Mouse (Mus musculus): ENCODE data around the gene Crabp2. TPM values are rescaled to one million over a fixed set of nuclear protein-coding genes. Genes with fewer than 3 reads are reported as not detected.
A peak's percentile ranks its signal among the peaks of the same experiment; 100 is the strongest.
"Not testable (repeated sequence)": the region's sequence is repeated elsewhere in the genome, so short reads cannot be mapped to it uniquely, and the experiment has no call there.

Gene Crabp2
- polyA plus RNA-seq (2015; fragmentation: Nextera tagmentation; extraction: Ambion mirVana), result 18.9 and 19.4 TPM in 2 replicates

- Histone ChIP-seq H3K9ac (replicated peaks; ENCODE audit: low read depth, low read length) (peak within 1 kb of the TSS; percentile 49), H3K27ac (ENCODE audit: low read length) (no peak within 1 kb of the TSS), H3K4me2 (ENCODE audit: low read length) (peak within 1 kb of the TSS; percentile 71), H3K4me1 (replicated peaks; ENCODE audit: control insufficient read depth, insufficient read depth, low read length) (peaks cover 38% of the 10 kb centered on the region), H3K27me3 (replicated peaks; ENCODE audit: control insufficient read depth, insufficient read depth, low read length) (no peaks in the 10 kb centered on the region; the same call in 1 of the 2 replicates), H3K36me3 (ENCODE audit: control insufficient read depth, insufficient read depth) (no peaks in the 10 kb centered on the region), H3K4me3 (replicated peaks; ENCODE audit: low read length) (peak within 1 kb of the TSS; percentile 38), H3K9me3 (ENCODE audit: control insufficient read depth, low read length) (no peaks in the 10 kb centered on the region)
- 2% methylated on average over 35 of the region's 35 CpGs for WGBS
- no peak for ATAC-seq
Measured at GRCm38 (mm10) chr3:87948378-87949265, at the start of gene Crabp2. Crabp2 (plus strand) TSS chr3:87948666.

- 63% methylated on average over 3 of the region's 3 CpGs for WGBS
- Histone ChIP-seq H3K27ac (ENCODE audit: low read length) (no peak overlapping the region), H3K27me3 (replicated peaks; ENCODE audit: control insufficient read depth, insufficient read depth, low read length) (no peaks in the 10 kb centered on the region), H3K4me2 (ENCODE audit: low read length) (no peak overlapping the region), H3K36me3 (ENCODE audit: control insufficient read depth, insufficient read depth) (no peaks in the 10 kb centered on the region), H3K4me1 (replicated peaks; ENCODE audit: control insufficient read depth, insufficient read depth, low read length) (no peaks in the 10 kb centered on the region), H3K4me3 (replicated peaks; ENCODE audit: low read length) (no peak overlapping the region), H3K9me3 (ENCODE audit: control insufficient read depth, low read length) (no peaks in the 10 kb centered on the region), H3K9ac (replicated peaks; ENCODE audit: low read depth, low read length) (no peak overlapping the region)
- ATAC-seq, result no peak
Measured at GRCm38 (mm10) chr3:87899266-87899665, 49.2 kb upstream of the Crabp2 start.

DNA sequence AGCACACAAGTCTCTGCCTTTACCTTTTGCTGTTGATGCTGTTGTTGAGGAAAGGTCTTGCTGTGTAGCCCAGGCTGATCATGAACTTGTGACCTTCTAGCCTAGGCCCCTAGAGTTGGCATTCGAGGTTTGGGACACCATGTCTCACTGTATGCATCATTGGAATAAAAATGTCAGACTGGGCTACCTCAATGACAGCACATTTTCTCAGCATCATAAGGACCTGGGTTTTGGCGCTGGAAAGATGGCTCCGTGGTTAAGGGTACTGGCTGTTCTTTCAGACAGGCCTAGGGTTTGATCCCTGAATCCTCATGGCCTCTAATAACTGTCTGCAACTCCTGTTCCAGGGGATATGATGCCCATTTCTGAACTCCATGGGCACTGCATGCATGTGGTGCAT is 48.7 kb upstream of the Crabp2 start:
- Histone ChIP-seq H3K4me1 (replicated peaks; ENCODE audit: control insufficient read depth, insufficient read depth, low read length) (no peaks in the 10 kb centered on the region), H3K4me3 (replicated peaks; ENCODE audit: low read length) (no peak overlapping the region), H3K4me2 (ENCODE audit: low read length) (no peak overlapping the region), H3K27ac (ENCODE audit: low read length) (no peak overlapping the region), H3K9me3 (ENCODE audit: control insufficient read depth, low read length) (no peaks in the 10 kb centered on the region), H3K27me3 (replicated peaks; ENCODE audit: control insufficient read depth, insufficient read depth, low read length) (no peaks in the 10 kb centered on the region), H3K9ac (replicated peaks; ENCODE audit: low read depth, low read length) (no peak overlapping the region), H3K36me3 (ENCODE audit: control insufficient read depth, insufficient read depth) (no peaks in the 10 kb centered on the region)
- no peak for ATAC-seq
- 75% methylated on average over 3 of the region's 3 CpGs for WGBS

DNA sequence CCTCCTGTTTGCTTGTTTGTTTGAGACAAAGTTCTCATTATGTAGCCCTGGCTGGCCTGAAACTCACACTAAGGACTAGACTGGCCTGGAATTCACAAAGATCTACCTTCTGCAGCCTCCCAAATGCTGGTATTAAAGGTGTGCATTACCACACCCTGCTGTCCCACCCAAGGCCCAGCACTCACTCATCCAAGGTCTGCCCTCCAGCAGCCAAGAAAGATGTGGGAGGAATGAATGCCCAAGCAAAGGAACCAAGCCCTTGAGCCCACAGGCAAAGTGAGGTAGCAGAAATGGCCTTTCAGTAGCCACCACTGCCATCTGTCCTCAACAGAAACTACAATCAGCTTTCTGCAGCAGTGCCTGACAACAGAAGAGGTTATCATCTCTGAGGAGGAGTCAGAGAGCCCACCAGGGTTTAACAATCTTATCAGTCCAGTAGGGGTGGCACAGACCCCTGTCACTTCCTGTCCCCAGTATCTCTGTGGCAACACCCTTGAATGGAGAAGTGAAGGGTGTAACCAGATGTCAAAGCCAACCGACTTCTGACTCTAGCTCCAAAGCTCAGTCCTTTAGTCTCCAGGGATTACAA is 47.3 kb upstream of the Crabp2 start:
- no peak overlapping the region for H3K4me3 ChIP-seq (replicated peaks; ENCODE audit: low read length)
- no peak for ATAC-seq
- H3K36me3 ChIP-seq (ENCODE audit: control insufficient read depth, insufficient read depth), result no peaks in the 10 kb centered on the region
- H3K27me3 ChIP-seq (replicated peaks; ENCODE audit: control insufficient read depth, insufficient read depth, low read length), result no peaks in the 10 kb centered on the region
- H3K4me1 ChIP-seq (replicated peaks; ENCODE audit: control insufficient read depth, insufficient read depth, low read length), result no peaks in the 10 kb centered on the region
- no peak overlapping the region for H3K4me2 ChIP-seq (ENCODE audit: low read length)
- no peak overlapping the region for H3K27ac ChIP-seq (ENCODE audit: low read length)
- H3K9ac ChIP-seq (replicated peaks; ENCODE audit: low read depth, low read length), result no peak overlapping the region
- H3K9me3 ChIP-seq (ENCODE audit: control insufficient read depth, low read length), result no peaks in the 10 kb centered on the region
- 73% methylated on average over 1 of the region's 1 CpGs for WGBS

- H3K4me2 ChIP-seq (ENCODE audit: low read length); H3K27ac ChIP-seq (ENCODE audit: low read length); H3K4me1 ChIP-seq (replicated peaks; ENCODE audit: control insufficient read depth, insufficient read depth, low read length); H3K9me3 ChIP-seq (ENCODE audit: control insufficient read depth, low read length); ATAC-seq; H3K27me3 ChIP-seq (replicated peaks; ENCODE audit: control insufficient read depth, insufficient read depth, low read length); H3K4me3 ChIP-seq (replicated peaks; ENCODE audit: low read length); H3K9ac ChIP-seq (replicated peaks; ENCODE audit: low read depth, low read length); H3K36me3 ChIP-seq (ENCODE audit: control insufficient read depth, insufficient read depth): not testable (repeated sequence)
- WGBS, result 97% methylated on average over 5 of the region's 6 CpGs
Measured at GRCm38 (mm10) chr3:87901959-87902358, 46.5 kb upstream of the Crabp2 start.

DNA sequence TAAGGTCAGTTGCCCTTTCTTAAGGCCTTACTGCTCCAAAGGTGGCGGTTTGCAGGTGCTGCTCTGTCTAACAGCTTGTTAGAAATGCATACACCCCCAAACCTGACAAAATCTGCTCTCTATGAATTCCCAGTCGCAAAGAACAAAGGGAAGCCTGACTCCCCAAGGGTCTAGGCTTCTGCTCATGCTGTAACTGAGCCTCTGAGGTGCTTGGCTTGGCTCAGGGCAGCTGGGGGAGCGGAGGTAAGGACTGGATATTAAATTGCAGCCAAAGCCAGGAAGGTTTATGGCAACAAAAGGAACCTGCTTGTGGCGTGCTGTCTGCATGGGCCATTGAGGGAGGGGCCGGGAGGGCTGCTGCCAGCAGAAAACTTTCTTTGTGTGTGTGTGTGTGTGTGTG is 44.6 kb upstream of the Crabp2 start:
- no peak overlapping the region for H3K9ac ChIP-seq (replicated peaks; ENCODE audit: low read depth, low read length)
- H3K4me3 ChIP-seq (replicated peaks; ENCODE audit: low read length), result no peak overlapping the region
- WGBS, result 43% methylated on average over 5 of the region's 5 CpGs
- no peak overlapping the region for H3K4me2 ChIP-seq (ENCODE audit: low read length)
- no peak for ATAC-seq
- no peaks in the 10 kb centered on the region for H3K9me3 ChIP-seq (ENCODE audit: control insufficient read depth, low read length)
- H3K4me1 ChIP-seq (replicated peaks; ENCODE audit: control insufficient read depth, insufficient read depth, low read length), result peaks cover 17% of the 10 kb centered on the region
- no peaks in the 10 kb centered on the region for H3K36me3 ChIP-seq (ENCODE audit: control insufficient read depth, insufficient read depth)
- H3K27ac ChIP-seq (ENCODE audit: low read length), result no peak overlapping the region
- H3K27me3 ChIP-seq (replicated peaks; ENCODE audit: control insufficient read depth, insufficient read depth, low read length), result no peaks in the 10 kb centered on the region

DNA sequence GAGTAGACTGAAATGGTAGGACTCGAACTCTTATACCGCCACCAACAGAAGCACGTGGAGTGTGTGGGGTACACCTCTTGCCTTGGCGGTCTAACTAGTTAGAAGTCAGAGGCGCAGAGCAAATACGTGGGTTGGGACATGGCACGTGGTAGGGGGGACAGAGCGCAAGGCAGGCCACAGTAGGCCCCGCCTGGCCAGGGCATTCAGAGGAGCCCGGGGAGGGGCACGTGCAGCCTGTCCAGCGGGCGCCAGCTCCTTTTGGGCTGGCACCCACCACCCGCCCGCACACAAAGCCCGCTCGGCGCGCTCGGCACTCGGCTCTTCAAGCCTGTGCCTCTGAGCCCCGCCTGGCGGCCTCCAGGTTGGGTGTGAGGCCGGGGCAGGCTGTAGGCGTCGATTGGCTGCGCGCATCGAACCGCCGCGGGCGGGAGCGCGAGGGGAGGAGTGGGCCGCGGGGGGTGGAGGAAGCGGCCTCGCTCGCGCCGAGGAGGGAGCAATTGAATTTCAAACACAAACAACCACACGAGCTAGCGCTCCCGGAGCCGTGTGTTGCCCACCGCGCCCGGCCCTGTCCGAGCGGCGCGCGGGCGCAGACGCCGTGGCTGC is 42.5 kb upstream of the Crabp2 start, which contains the start of gene Hdgf:
Gene Hdgf (plus strand): TSS at position 442 of the 606 bp plus-strand sequence.
- Histone ChIP-seq H3K27ac (ENCODE audit: low read length) (peak within 1 kb of the TSS; percentile 96), H3K9me3 (ENCODE audit: control insufficient read depth, low read length) (no peaks in the 10 kb centered on the region), H3K27me3 (replicated peaks; ENCODE audit: control insufficient read depth, insufficient read depth, low read length) (no peaks in the 10 kb centered on the region), H3K9ac (replicated peaks; ENCODE audit: low read depth, low read length) (peak within 1 kb of the TSS; percentile 97), H3K36me3 (ENCODE audit: control insufficient read depth, insufficient read depth) (no peaks in the 10 kb centered on the region), H3K4me3 (replicated peaks; ENCODE audit: low read length) (peak within 1 kb of the TSS; percentile 99), H3K4me1 (replicated peaks; ENCODE audit: control insufficient read depth, insufficient read depth, low read length) (peaks cover 36% of the 10 kb centered on the region), H3K4me2 (ENCODE audit: low read length) (peak within 1 kb of the TSS; percentile 93)
- peak; percentile 97 for ATAC-seq
- under 1% methylated on average over 55 of the region's 57 CpGs for WGBS

GRCm38 (mm10) chr3:87906601-87906980 is 41.9 kb upstream of the Crabp2 start:
- ATAC-seq, result peak; percentile 31
- peak overlapping the region; percentile 93 for H3K4me2 ChIP-seq (ENCODE audit: low read length)
- peak overlapping the region; percentile 99 for H3K4me3 ChIP-seq (replicated peaks; ENCODE audit: low read length)
- peak overlapping the region; percentile 97 for H3K9ac ChIP-seq (replicated peaks; ENCODE audit: low read depth, low read length)
- under 1% methylated on average over 29 of the region's 47 CpGs for WGBS
- H3K27ac ChIP-seq (ENCODE audit: low read length), result peak overlapping the region; percentile 96
- H3K27me3 ChIP-seq (replicated peaks; ENCODE audit: control insufficient read depth, insufficient read depth, low read length), result no peaks in the 10 kb centered on the region
- peaks cover 40% of the 10 kb centered on the region for H3K4me1 ChIP-seq (replicated peaks; ENCODE audit: control insufficient read depth, insufficient read depth, low read length)
- H3K9me3 ChIP-seq (ENCODE audit: control insufficient read depth, low read length), result no peaks in the 10 kb centered on the region
- H3K36me3 ChIP-seq (ENCODE audit: control insufficient read depth, insufficient read depth), result no peaks in the 10 kb centered on the region

All from forebrain, embryonic 16.5 days (tissue).